Mouse (Mus musculus) intestine, embryonic 15.5 days (tissue): ENCODE measurements around the gene Ceacam19. TPM values are rescaled to one million over a fixed set of nuclear protein-coding genes. Genes with fewer than 3 reads are reported as not detected.
A peak's percentile ranks its signal among the peaks of the same experiment; 100 is the strongest.

Source experiments
- ATAC-seq: fragments of 200-750 bp; cut with Nextera tagmentation; 2 replicates; pipeline ENCODE4 v1.8.0; 2017; ENCODE audit warnings: moderate TSS enrichment, moderate library complexity
- H3K27ac ChIP-seq: fragments of 300-500 bp; sonication (generic); 2 replicates; pipeline ENCODE4 v1.5.1; 2015; ENCODE audit warnings: mild to moderate bottlenecking, inconsistent platforms
- H3K27me3 ChIP-seq: fragments of 300-500 bp; sonication (generic); replicated peaks from 2 replicates; pipeline ENCODE4 v1.6.1; 2015; ENCODE audit warnings: inconsistent platforms
- H3K36me3 ChIP-seq: fragments of 300-500 bp; sonication (generic); 2 replicates; pipeline ENCODE4 v1.6.1; 2015; ENCODE audit warnings: inconsistent platforms
- H3K4me1 ChIP-seq: fragments of 300-500 bp; sonication (generic); replicated peaks from 2 replicates; pipeline ENCODE4 v1.6.1; 2015; ENCODE audit warnings: inconsistent platforms
- H3K4me2 ChIP-seq: fragments of 300-500 bp; sonication (generic); replicated peaks from 2 replicates; pipeline ENCODE4 v1.6.1; 2015; ENCODE audit warnings: mild to moderate bottlenecking, inconsistent platforms
- H3K4me3 ChIP-seq: fragments of 300-500 bp; sonication (generic); replicated peaks from 2 replicates; pipeline ENCODE4 v1.5.1; 2015; ENCODE audit warnings: inconsistent platforms
- H3K9ac ChIP-seq: fragments of 300-500 bp; sonication (generic); 2 replicates; pipeline ENCODE4 v1.6.1; 2015; ENCODE audit warnings: inconsistent platforms
- H3K9me3 ChIP-seq: fragments of 300-500 bp; sonication (generic); 2 replicates; pipeline ENCODE4 v1.6.1; 2016; ENCODE audit warnings: inconsistent platforms
- WGBS: fragments of 180-500 bp; shearing (Covaris S2); methylation state at CpG from one replicate; pipeline ENCODE4 v1.1.7; 2015; 5-methylcytosine and 5-hydroxymethylcytosine counted together
- polyA plus RNA-seq: library from polyadenylated mRNA; unstranded; fragments of >200 nt; fragmentation: Nextera tagmentation; extraction: Ambion mirVana; gene quantifications from 2 replicates; pipeline ENCODE4 v1.2.1, GENCODE M21; 2015

Gene Ceacam19
- polyA plus RNA-seq, 1 experiment from 2014 or later = not detected

DNA sequence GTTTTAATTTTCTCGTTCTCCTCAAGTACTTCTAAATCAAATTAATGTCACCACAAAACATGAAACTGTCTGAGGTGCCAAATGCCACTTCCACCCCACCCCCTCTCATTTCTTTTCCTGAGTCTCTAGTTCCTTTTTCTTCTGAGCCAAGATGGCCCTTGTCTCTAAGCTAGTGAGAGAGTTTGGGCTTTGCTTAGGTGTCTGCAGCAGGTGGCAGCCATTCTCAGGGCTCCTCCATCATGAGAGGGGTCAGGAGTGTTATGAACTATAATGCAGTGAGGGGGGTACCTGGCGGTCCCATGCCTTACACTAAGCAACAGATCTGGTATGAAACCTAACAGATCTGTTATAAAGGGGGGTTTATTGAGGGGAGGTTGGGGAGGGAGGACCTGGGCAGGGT is 35.6 kb upstream of the Ceacam19 start:
- Histone ChIP-seq H3K27ac (no peak overlapping the region), H3K4me1 (peaks cover 4% of the 10 kb centered on the region; the same call in 1 of the 2 replicates), H3K9me3 (no peaks in the 10 kb centered on the region), H3K27me3 (no peaks in the 10 kb centered on the region), H3K36me3 (no peaks in the 10 kb centered on the region), H3K4me2 (no peak overlapping the region), H3K4me3 (no peak overlapping the region), H3K9ac (no peak overlapping the region)
- WGBS = 47% methylated on average over 2 of the region's 2 CpGs
- ATAC-seq = no peak

DNA sequence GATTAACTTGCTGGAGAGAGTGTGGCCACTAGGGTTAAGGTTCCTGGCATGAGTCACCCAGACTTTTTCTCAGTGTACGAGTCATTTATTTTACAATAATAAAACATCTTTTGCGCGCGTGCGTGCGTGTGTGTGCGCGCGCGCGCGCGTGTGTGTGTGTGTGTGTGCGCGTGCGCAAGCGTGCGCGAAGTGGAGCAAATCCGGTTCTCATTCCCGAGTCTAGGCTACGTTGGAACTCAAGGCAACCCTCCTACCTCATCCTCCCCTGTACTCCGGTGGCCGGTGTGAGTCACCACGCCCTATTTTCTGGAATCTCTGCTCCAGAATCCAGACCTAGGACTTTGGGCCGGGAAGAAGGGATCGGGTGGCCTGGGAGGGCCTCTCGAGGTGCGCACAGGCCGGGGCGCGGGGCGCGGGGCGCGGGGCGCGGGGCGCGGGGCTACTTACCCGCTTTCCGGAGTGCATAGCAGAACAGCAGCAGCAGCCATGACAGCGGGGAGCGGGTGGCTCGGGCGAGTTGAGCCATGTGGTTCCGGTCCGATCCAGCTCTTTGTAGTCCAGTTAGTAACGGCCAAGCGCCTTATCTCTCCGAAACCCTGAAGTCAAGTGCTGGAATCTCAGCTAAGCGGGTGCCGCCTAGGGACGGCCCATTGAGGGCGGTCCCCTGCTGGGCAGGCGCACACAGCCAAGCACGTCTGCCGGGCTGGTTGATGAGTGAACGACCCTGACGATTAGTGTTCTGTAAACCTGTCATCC is 32.9 kb upstream of the Ceacam19 start, which contains the start of gene Pvr:
TSS of gene Pvr (minus strand) at position 655 of the 756 bp plus-strand sequence.
- WGBS = 1% methylated on average over 60 of the region's 60 CpGs
- Histone ChIP-seq H3K9ac (peak within 1 kb of the TSS; percentile 75), H3K27me3 (no peaks in the 10 kb centered on the region), H3K36me3 (0 out of 2 replicates have a peak, but pooled peaks cover 4% of the 10 kb centered on the region), H3K27ac (peak within 1 kb of the TSS; percentile 88), H3K4me3 (peak within 1 kb of the TSS; percentile 69), H3K4me2 (peak within 1 kb of the TSS; percentile 63), H3K9me3 (no peaks in the 10 kb centered on the region), H3K4me1 (peaks cover 4% of the 10 kb centered on the region; the same call in 1 of the 2 replicates)
- peak; percentile 96 for ATAC-seq

DNA sequence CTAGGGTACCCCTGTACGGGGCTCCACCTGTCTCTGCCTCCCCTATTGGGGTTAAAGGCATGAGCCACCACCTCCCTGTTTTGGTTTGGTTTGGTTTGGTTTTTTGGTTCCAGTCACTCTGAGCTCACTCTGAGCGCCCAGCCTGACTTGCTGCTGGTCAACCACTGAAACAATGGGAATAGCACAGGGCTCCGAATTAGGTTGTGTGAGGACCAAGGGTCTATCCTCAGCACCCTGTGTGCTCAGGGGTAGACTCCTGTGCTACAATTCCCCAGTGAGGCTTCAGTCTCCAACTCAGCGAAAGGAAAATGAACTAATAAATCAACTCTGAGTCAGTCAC is 32.4 kb upstream of the Ceacam19 start:
- 36% methylated on average over 4 of the region's 4 CpGs for WGBS
- ATAC-seq = no peak; the same call in none of the 2 replicates
- Histone ChIP-seq H3K4me2 (peak overlapping the region; percentile 63), H3K4me1 (peaks cover 4% of the 10 kb centered on the region; the same call in 1 of the 2 replicates), H3K9me3 (no peaks in the 10 kb centered on the region), H3K36me3 (0 out of 2 replicates have a peak, but pooled peaks cover 4% of the 10 kb centered on the region), H3K4me3 (peak overlapping the region; percentile 69), H3K27ac (peak overlapping the region; percentile 88; the same call in 1 of the 2 replicates), H3K27me3 (no peaks in the 10 kb centered on the region), H3K9ac (peak overlapping the region; percentile 75)

DNA sequence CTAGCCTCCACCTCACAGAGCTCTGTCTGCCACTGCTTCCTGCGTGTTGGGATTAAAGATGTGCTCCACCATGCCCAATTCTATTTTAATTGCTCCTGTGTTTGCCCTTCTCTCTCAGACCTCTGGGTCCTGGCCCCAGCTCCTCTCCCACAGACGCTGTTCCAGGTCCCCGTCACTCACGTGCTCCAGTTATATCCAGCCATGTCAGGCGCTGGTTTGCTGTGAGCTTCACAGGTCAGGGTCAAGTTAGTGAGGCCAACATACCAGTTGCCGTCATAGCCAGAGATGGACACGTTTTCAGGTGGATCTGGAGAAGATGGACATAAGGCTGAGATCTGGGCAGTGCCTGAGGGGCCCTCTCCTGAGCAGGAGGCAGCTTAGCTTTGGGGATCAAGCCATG is 26.8 kb upstream of the Ceacam19 start:
- no peak for ATAC-seq
- 94% methylated on average over 7 of the region's 7 CpGs for WGBS
- H3K4me1 ChIP-seq = no peaks in the 10 kb centered on the region
- H3K4me2 ChIP-seq = no peak overlapping the region
- H3K4me3 ChIP-seq = no peak overlapping the region
- peaks cover 14% of the 10 kb centered on the region; the same call in 1 of the 2 replicates for H3K36me3 ChIP-seq
- no peak overlapping the region for H3K27ac ChIP-seq
- H3K9me3 ChIP-seq = no peaks in the 10 kb centered on the region
- no peak overlapping the region for H3K9ac ChIP-seq
- H3K27me3 ChIP-seq = no peaks in the 10 kb centered on the region

DNA sequence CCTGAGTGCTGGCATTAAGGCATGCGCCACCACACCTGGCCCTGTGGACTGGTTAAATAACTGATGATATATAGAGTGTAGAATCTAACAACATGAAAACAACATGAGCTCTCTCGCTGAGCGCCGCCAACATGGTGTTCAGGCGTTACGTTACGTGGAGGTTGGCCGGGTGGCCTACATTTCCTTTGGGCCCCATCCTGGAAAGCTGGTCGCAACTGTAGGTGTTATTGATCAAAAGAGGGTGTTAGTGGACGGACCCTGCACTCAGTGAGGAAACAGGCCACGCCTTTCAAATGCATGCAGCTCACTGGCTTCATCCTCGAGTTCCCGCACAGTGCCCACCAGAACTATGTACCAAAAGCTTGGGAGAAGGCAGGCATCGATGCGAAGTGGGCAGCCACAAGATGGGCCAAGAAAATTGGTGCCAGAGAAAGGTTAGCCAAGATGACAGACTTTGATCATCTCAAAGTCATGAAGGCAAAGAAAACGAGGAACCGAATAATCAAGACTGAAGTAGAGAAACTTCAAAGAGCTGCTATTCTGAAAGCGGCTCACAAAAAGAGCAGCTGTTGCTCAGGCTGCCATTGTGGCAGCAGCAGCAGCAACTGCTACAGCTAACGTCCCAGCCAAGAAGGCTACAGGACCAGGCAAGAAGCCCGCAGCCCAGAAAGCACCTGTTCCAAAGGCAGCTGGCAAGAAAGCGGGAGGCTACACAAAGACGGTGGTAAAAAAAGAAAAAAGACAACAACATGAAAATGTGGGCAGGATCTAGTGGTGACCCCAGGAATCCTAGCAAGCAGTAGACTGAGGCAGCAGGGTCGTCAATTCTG is 24.1 kb upstream of the Ceacam19 start:
- WGBS = 90% methylated on average over 23 of the region's 23 CpGs
- no peak overlapping the region for H3K4me2 ChIP-seq
- no peaks in the 10 kb centered on the region for H3K9me3 ChIP-seq
- peaks cover 20% of the 10 kb centered on the region for H3K36me3 ChIP-seq
- H3K9ac ChIP-seq = no peak overlapping the region
- H3K4me1 ChIP-seq = no peaks in the 10 kb centered on the region
- no peak overlapping the region for H3K27ac ChIP-seq
- ATAC-seq = no peak
- no peaks in the 10 kb centered on the region for H3K27me3 ChIP-seq
- no peak overlapping the region for H3K4me3 ChIP-seq

DNA sequence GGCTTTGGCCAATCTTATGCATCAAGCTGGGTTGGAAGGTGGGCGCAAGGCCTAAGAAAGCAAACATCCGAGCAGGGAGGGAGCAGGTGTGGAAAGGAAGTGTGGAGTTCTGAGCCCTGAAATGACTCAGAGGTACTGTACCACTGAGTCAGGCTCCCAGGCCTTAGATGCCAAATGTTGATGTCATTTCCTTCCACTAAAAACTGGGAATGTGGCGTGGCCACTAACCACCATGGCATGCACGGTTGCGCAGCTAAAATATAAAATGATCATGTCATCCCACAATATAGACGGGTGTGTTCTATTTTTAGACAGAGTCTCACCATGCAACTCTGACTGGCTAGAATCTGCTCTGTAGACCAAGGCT is 23.5 kb upstream of the Ceacam19 start:
- H3K9me3 ChIP-seq = no peaks in the 10 kb centered on the region
- H3K4me2 ChIP-seq = no peak overlapping the region
- no peak overlapping the region for H3K27ac ChIP-seq
- H3K36me3 ChIP-seq = peaks cover 23% of the 10 kb centered on the region
- H3K4me1 ChIP-seq = no peaks in the 10 kb centered on the region
- H3K4me3 ChIP-seq = no peak overlapping the region
- ATAC-seq = peak; percentile 15; the same call in 1 of the 2 replicates
- H3K9ac ChIP-seq = no peak overlapping the region
- 89% methylated on average over 6 of the region's 6 CpGs for WGBS
- no peaks in the 10 kb centered on the region for H3K27me3 ChIP-seq

DNA sequence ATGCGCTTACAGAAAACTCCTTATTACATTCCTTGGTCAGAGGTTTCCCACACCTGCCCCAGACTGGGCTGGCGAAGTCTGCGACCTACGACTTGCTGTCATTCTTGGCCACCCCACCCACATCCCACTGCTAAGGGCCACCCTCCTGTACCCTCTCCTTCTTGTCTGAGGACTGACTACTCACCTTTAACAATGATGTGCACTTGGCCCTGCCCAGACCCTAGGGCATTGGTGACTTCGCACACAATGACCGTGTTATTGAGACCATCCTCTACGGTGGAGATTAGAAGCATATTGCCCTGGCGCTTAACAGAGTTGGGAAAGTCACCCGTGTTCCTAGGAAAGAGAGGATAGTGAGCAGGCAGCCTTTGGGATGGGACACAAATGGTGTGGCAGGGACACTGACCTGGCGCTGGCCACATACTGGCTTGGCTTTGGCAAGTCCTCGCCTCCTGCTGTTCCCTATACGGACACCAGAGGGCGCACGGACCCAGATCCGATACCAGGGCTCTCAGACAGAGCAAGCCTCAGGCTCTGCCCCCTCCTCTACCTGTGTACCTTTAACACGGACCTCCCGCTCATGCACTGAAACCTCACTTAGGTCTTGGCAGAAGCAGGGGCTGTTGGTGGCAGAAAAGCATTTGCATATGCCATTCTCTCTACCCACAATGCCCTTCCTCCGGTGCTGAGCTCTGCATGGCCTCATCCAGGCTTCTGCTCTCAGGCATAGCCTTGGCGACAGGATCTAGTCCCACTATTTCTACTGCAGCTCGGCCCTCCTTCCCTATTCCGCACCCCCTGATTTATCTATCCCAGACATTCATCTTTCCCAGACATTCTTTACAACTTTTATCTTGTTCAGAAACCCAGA is 22.9 kb upstream of the Ceacam19 start:
- H3K9me3 ChIP-seq = no peaks in the 10 kb centered on the region
- H3K36me3 ChIP-seq = peaks cover 21% of the 10 kb centered on the region

DNA sequence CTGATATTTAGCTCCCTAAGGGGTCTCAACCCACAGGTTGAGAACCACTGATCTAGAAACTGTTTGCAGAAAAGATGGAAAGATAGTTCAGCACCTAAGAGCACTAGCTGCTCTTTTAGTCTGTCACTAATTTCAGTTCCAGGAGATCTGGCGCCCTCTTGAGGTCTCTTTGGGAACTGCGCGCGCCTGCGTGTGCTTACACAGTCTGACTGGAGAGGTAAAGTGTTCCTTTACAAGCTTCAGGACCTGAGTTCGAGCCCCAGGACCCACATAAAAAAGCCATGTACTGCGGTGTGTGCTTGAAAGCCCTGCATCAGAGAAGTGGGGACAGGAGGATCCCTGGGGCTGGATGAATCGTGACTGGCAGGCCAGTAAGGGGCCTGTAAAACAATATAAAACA is 2.1 kb upstream of the Ceacam19 start:
- no peak overlapping the region for H3K4me3 ChIP-seq
- no peaks in the 10 kb centered on the region for H3K36me3 ChIP-seq
- no peaks in the 10 kb centered on the region for H3K27me3 ChIP-seq
- H3K9me3 ChIP-seq = no peaks in the 10 kb centered on the region
- H3K9ac ChIP-seq = no peak overlapping the region
- no peaks in the 10 kb centered on the region for H3K4me1 ChIP-seq
- 44% methylated on average over 8 of the region's 8 CpGs for WGBS
- ATAC-seq = no peak
- no peak overlapping the region for H3K27ac ChIP-seq
- H3K4me2 ChIP-seq = no peak overlapping the region

More for the DNA sequence above, 22.9 kb upstream of the Ceacam19 start:
- H3K4me3 ChIP-seq = no peak overlapping the region
- no peak overlapping the region for H3K9ac ChIP-seq
- H3K27ac ChIP-seq = no peak overlapping the region
- 52% methylated on average over 21 of the region's 21 CpGs for WGBS
- ATAC-seq = peak; percentile 74
- H3K27me3 ChIP-seq = no peaks in the 10 kb centered on the region
- H3K4me2 ChIP-seq = no peak overlapping the region
- H3K4me1 ChIP-seq = no peaks in the 10 kb centered on the region

DNA sequence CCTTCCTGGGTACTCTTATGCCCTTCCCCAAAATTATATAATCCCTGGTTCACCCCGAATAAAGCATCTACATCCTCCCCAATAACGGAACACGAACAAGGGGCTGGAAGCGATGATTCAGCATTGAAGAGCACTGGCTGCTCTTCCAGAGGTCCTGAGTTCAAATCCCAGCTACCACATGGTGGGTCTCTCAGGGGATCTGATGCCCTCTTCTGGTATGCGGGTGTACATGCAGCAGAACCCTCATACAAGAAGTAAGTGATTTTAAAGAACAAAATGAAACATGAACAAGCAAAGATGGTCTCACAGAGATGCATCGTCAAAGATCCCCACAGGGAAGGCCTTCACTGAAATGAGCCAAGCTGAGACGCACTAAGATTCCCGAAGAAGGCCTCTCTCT is 7.0 kb downstream of the Ceacam19 start:
- no peaks in the 10 kb centered on the region for H3K9me3 ChIP-seq
- H3K27me3 ChIP-seq = no peaks in the 10 kb centered on the region
- H3K4me2 ChIP-seq = no peak overlapping the region
- WGBS = 84% methylated on average over 8 of the region's 8 CpGs
- no peaks in the 10 kb centered on the region for H3K36me3 ChIP-seq
- no peak overlapping the region for H3K27ac ChIP-seq
- no peak overlapping the region for H3K4me3 ChIP-seq
- no peak overlapping the region for H3K9ac ChIP-seq
- no peak for ATAC-seq
- peaks cover 3% of the 10 kb centered on the region for H3K4me1 ChIP-seq

DNA sequence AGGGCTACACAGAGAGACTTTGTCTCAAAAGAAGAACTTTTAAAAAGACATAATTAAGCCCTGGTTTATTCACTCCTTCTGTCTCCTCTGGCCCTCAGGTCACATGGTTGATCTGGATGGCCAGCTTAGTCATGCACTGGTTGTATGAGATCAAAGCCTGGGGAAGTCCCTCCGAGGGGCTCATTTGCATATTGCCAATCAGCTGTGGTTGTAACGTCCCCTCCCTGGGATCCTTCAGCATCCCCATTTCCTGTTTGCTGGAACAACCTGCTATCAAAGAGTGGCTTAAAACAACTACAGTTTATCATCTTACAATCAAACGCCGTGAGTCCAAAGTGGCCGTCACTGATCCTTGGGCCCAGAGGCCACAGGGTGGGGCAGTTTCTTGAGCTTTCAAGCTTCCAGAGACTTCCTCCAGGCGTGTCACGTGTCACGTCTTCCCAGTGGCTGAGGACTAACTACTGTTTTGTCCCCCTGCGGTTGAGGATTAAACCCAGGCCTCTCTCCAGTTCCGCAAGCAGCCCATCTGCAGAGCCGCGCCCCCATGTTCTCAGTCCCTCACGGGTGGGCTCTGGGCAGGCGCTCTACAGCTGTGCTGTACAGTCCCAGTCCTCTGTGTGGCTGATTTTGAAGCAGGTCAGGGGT is 10.9 kb downstream of the Ceacam19 start:
- Histone ChIP-seq H3K9ac (no peak overlapping the region), H3K4me2 (no peak overlapping the region; the same call in 1 of the 2 replicates), H3K4me1 (peaks cover 3% of the 10 kb centered on the region), H3K36me3 (no peaks in the 10 kb centered on the region), H3K9me3 (no peaks in the 10 kb centered on the region), H3K4me3 (no peak overlapping the region), H3K27me3 (no peaks in the 10 kb centered on the region), H3K27ac (peak overlapping the region; percentile 54; the same call in 1 of the 2 replicates)
- peak; percentile 87 for ATAC-seq
- 31% methylated on average over 14 of the region's 14 CpGs for WGBS

DNA sequence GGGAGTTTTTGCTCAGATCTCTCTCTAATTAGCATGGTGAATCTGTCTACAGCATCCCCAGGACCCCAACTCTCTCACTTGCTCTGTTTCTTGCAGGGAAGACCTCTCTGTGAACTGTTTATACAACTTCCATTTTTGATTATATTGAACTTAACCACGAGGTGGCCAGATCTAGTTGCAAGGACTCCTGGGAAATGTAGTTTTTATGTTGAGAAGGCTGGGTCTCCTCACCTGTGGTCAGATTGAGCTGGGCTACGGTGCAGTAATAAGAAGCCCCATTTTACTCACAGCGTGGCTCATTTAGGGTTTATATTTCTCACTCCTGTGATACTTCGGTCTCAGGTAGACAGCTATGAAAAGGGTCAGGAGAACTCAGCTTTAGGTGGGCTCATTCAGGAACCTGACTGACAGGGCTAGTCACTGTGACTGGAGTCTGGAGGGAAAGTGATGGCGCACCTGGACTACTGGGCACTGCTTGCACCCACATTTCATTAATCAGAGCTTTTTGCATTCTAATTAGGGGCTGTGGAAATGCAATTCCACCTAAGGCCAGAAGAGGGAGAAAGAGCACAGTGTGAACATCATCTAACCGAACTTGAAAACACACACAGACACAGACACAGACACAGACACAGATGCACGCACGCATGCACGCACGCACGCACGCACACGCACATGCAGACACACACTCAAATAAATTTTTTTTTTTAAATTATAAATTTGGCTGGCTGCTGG is 11.7 kb downstream of the Ceacam19 start:
- no peak overlapping the region for H3K9ac ChIP-seq
- H3K4me2 ChIP-seq = no peak overlapping the region
- 42% methylated on average over 13 of the region's 13 CpGs for WGBS
- no peak overlapping the region for H3K4me3 ChIP-seq
- no peak overlapping the region for H3K27ac ChIP-seq
- H3K9me3 ChIP-seq = no peaks in the 10 kb centered on the region
- H3K36me3 ChIP-seq = no peaks in the 10 kb centered on the region
- no peaks in the 10 kb centered on the region for H3K27me3 ChIP-seq
- peaks cover 3% of the 10 kb centered on the region for H3K4me1 ChIP-seq
- ATAC-seq = peak; percentile 55
